Mouse (Mus musculus) hindbrain, embryonic 14.5 days (tissue): ENCODE results near the gene Ak4. TPM values are rescaled to one million over a fixed set of nuclear protein-coding genes. Genes with fewer than 3 reads are reported as not detected.
"Not testable (repeated sequence)": the region's sequence is repeated elsewhere in the genome, so short reads cannot be mapped to it uniquely, and the experiment has no call there.

Source experiments
- ATAC-seq: fragments of 200-750 bp; cut with Nextera tagmentation; 2 replicates; pipeline ENCODE4 v1.8.0; 2017; ENCODE audit warnings: moderate number of reproducible peaks, mild to moderate bottlenecking, moderate TSS enrichment, moderate library complexity; ENCODE audit not compliant: low FRiP score
- DNase-seq: peaks from one replicate; pipeline ENCODE4 v3.0.0-alpha.2; 2015; ENCODE audit warnings: low spot score
- H3K27ac ChIP-seq: fragments of 300-500 bp; sonication (generic); 2 replicates; pipeline ENCODE4 v1.5.1; 2014; ENCODE audit warnings: mild to moderate bottlenecking, moderate library complexity
- H3K27me3 ChIP-seq: fragments of 300-500 bp; sonication (generic); 2 replicates; pipeline ENCODE4 v1.6.1; 2014; ENCODE audit warnings: mild to moderate bottlenecking, low read length, mixed read lengths; ENCODE audit not compliant: control insufficient read depth, insufficient read depth
- H3K36me3 ChIP-seq: fragments of 300-500 bp; sonication (generic); replicated peaks from 2 replicates; pipeline ENCODE4 v1.6.1; 2014; ENCODE audit not compliant: control insufficient read depth, insufficient read depth
- H3K4me1 ChIP-seq: fragments of 300-500 bp; sonication (generic); replicated peaks from 2 replicates; pipeline ENCODE4 v1.6.1; 2014; ENCODE audit warnings: antibody characterized with exemption, low read length, mixed read lengths; ENCODE audit not compliant: control insufficient read depth, insufficient read depth
- H3K4me2 ChIP-seq: fragments of 300-500 bp; sonication (generic); replicated peaks from 2 replicates; pipeline ENCODE4 v1.6.1; 2014; ENCODE audit warnings: mild to moderate bottlenecking, moderate library complexity
- H3K4me3 ChIP-seq: fragments of 300-500 bp; sonication (generic); replicated peaks from 2 replicates; pipeline ENCODE4 v1.5.1; 2014; ENCODE audit warnings: mild to moderate bottlenecking, low read length
- H3K9ac ChIP-seq: fragments of 300-500 bp; sonication (generic); 2 replicates; pipeline ENCODE4 v1.6.1; 2014
- H3K9me3 ChIP-seq: fragments of 300-500 bp; sonication (generic); 2 replicates; pipeline ENCODE4 v1.6.1; 2016; ENCODE audit warnings: low read length; ENCODE audit not compliant: control insufficient read depth
- WGBS: fragments of 180-500 bp; shearing (Covaris S2); extraction: QIAGEN DNeasy Blood & Tissue Kit; methylation state at CpG from one replicate; pipeline ENCODE4 v1.1.7; 2014; 5-methylcytosine and 5-hydroxymethylcytosine counted together
- polyA plus RNA-seq: library from polyadenylated mRNA; unstranded; fragments of >200 nt; fragmentation: Nextera tagmentation; extraction: Ambion mirVana; gene quantifications from 2 replicates; pipeline ENCODE4 v1.2.1, GENCODE M21; 2014

Ak4 gene
- polyA plus RNA-seq, 1 experiment from 2014 or later: 3.2 TPM

- Histone ChIP-seq H3K4me3 (no peak overlapping the region), H3K27ac (no peak overlapping the region), H3K9ac (no peak overlapping the region), H3K4me1 (no peaks in the 10 kb centered on the region), H3K9me3 (no peaks in the 10 kb centered on the region), H3K36me3 (no peaks in the 10 kb centered on the region), H3K27me3 (no peaks in the 10 kb centered on the region), H3K4me2 (no peak overlapping the region)
- DNase-seq: no peak
- 93% methylated on average over 2 of the region's 2 CpGs for WGBS
- no peak for ATAC-seq
Measured at GRCm38 (mm10) chr4:101429073-101429472, 10.0 kb downstream of the Ak4 start.

DNA sequence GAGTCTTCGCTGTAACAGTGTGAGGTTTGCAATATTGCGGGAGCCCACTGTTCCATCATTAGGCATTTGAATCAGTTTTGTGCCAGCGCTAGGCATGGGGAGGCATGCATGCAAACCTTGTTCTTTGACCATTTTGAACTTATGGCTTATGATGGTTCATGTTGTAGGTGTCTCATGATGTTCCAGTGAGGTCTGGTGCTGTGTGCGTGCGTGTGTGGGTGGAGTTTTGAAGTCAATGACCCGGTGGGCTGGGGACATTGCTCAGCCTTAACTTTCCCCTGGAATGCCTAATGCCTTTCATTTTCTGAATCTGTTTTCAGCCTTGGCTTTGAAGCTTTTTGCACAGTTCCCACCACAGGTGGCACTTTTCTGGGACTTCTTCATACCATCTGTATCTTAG is 10.9 kb downstream of the Ak4 start:
- 96% methylated on average over 6 of the region's 6 CpGs for WGBS
- ATAC-seq (no peak), DNase-seq (no peak)
- no peak overlapping the region for H3K4me3 ChIP-seq
- H3K9ac ChIP-seq: no peak overlapping the region
- no peaks in the 10 kb centered on the region for H3K9me3 ChIP-seq
- no peaks in the 10 kb centered on the region for H3K27me3 ChIP-seq
- H3K27ac ChIP-seq: no peak overlapping the region
- no peaks in the 10 kb centered on the region for H3K36me3 ChIP-seq
- no peaks in the 10 kb centered on the region for H3K4me1 ChIP-seq
- no peak overlapping the region for H3K4me2 ChIP-seq

DNA sequence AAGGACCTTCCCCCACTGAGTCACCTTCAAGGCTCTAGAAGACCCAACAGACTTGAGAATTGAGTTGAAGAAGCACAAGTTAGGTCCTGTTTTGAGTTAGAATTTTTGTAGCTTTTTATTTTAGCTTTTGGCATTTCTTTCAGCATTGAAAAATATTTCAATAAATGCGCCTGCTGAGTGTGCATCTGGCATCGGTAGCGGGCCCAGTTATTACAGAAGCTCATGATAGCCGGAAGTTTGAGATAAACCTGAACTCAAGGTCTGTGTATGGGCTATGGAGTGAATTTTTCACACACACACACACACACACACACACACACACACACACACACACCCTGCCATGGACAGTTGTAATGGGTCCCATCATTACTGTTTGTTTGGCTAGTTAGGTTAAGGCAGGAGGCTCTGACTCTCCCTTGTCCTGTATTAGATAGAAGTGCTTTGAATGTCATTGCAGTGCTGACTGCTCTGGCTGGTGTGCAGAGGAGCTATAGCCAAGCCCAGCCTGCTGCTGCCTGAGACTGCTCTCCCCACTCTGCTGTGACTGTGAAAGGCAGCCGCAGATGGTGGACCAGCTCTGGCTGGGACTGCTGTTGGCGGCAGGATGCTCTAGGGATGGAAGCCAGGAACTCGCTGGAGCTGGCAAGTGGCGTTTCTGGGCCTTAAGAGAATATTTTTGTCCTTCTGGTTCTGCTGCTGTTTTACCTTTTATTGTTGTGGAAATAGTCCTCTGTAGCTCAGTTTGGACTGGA is 17.9 kb downstream of the Ak4 start:
- Histone ChIP-seq H3K4me2 (no peak overlapping the region), H3K4me3 (no peak overlapping the region), H3K4me1 (no peaks in the 10 kb centered on the region), H3K9me3 (no peaks in the 10 kb centered on the region), H3K9ac (no peak overlapping the region), H3K27ac (peak overlapping the region; percentile 43; the same call in 1 of the 2 replicates), H3K27me3 (no peaks in the 10 kb centered on the region), H3K36me3 (no peaks in the 10 kb centered on the region)
- ATAC-seq (peak; percentile 61; the same call in 1 of the 2 replicates), DNase-seq (peak; percentile 60)
- 74% methylated on average over 8 of the region's 8 CpGs for WGBS

- 75% methylated on average over 8 of the region's 8 CpGs for WGBS
- Histone ChIP-seq H3K27me3 (no peaks in the 10 kb centered on the region), H3K36me3 (no peaks in the 10 kb centered on the region), H3K27ac (no peak overlapping the region), H3K4me1 (no peaks in the 10 kb centered on the region), H3K4me3 (no peak overlapping the region), H3K9ac (no peak overlapping the region), H3K4me2 (no peak overlapping the region), H3K9me3 (no peaks in the 10 kb centered on the region)
- no peak for DNase-seq
- no peak for ATAC-seq
Measured at GRCm38 (mm10) chr4:101438271-101438670, 19.2 kb downstream of the Ak4 start.

DNA sequence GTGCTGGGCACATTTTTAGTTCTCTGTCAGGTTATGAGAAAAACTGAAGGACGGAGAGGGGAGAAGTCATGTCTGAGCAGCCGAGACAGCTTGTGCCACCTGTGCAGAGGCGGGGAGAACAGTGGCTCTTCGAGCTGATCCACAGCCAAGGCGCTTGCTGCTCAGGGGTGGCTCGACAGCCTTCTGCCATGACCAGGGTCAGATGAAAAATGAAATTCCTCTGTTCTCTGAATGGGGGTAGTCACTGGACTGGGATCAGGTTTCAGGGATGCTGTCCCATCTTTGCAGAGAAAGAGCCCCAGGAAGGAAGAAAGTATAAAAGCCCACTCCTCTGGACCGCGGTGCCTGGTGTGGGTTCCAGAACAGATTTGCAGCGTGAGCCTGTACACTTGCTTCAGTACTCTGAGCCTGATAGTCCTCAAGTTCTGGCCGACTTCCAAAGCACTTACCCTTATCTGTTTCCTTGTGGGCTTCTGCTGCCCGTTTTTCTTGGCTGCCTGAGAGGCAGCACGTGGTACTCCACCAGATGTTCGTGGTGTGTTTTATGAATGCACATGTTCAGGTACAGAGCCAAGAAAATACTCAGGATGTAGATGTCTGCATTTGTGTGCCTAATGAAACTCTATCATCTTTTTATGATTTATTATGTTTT is 20.8 kb downstream of the Ak4 start:
- WGBS: 63% methylated on average over 13 of the region's 13 CpGs
- Histone ChIP-seq H3K9ac (no peak overlapping the region), H3K4me3 (no peak overlapping the region), H3K9me3 (no peaks in the 10 kb centered on the region), H3K27me3 (no peaks in the 10 kb centered on the region), H3K27ac (no peak overlapping the region), H3K36me3 (no peaks in the 10 kb centered on the region), H3K4me1 (no peaks in the 10 kb centered on the region), H3K4me2 (no peak overlapping the region)
- ATAC-seq: peak; percentile 71
- peak; percentile 55 for DNase-seq

DNA sequence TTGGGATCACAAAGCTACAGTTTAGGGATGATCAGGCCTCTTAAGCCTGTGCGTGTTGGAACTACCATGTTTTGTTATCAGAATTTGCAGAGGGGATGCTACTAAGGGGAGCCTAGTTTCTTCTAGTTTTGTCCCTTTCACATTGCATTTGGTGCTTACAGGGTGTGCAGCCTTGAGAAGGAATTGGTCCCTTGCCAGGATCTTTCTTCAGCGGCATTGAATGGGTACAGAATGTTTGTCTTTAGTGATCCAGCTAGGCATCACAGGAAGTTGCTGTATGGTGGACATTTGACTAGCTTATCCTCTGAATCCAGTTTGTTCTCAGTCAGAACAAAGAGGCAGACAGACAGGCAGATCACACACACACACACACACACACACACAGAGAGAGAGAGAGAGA is 23.7 kb downstream of the Ak4 start:
- no peaks in the 10 kb centered on the region for H3K4me1 ChIP-seq
- no peaks in the 10 kb centered on the region for H3K27me3 ChIP-seq
- no peak overlapping the region for H3K9ac ChIP-seq
- DNase-seq (no peak), ATAC-seq (no peak)
- H3K4me3 ChIP-seq: no peak overlapping the region
- WGBS: 54% methylated on average over 2 of the region's 2 CpGs
- no peak overlapping the region for H3K27ac ChIP-seq
- no peak overlapping the region for H3K4me2 ChIP-seq
- H3K36me3 ChIP-seq: no peaks in the 10 kb centered on the region
- H3K9me3 ChIP-seq: no peaks in the 10 kb centered on the region

DNA sequence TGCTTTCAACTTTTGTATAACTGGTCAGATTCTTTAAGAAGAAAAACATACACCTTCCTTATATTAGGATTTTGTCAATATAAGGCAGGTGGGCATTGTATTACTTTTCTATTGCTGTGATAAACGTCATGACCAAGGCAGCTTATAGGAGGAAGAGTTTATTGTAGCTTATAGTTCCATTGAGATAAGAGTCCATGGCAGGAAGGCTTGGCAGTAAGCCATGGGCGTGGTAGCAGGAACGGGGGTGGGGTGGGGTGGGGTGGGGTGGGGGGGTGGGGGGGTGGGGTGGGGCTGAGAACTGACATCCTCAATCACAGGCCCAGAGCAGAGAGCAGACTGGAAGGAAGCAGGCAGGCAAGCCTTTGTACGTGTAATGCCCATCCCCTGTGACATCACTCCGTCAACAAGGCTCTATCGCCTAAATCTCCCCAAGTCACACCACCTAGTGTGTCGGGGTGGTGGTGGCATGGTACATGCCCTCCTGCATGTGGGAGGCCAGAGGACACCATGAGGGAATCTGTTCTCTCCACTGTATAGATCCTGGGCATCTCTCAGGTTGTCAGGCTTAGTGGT is 24.4 kb downstream of the Ak4 start:
- no peak overlapping the region for H3K9ac ChIP-seq
- no peak overlapping the region for H3K27ac ChIP-seq
- H3K36me3 ChIP-seq: no peaks in the 10 kb centered on the region
- H3K4me2 ChIP-seq: no peak overlapping the region
- no peak for DNase-seq
- ATAC-seq: no peak
- H3K9me3 ChIP-seq: no peaks in the 10 kb centered on the region
- H3K27me3 ChIP-seq: no peaks in the 10 kb centered on the region
- H3K4me3 ChIP-seq: no peak overlapping the region
- H3K4me1 ChIP-seq: no peaks in the 10 kb centered on the region
- 91% methylated on average over 7 of the region's 7 CpGs for WGBS

DNA sequence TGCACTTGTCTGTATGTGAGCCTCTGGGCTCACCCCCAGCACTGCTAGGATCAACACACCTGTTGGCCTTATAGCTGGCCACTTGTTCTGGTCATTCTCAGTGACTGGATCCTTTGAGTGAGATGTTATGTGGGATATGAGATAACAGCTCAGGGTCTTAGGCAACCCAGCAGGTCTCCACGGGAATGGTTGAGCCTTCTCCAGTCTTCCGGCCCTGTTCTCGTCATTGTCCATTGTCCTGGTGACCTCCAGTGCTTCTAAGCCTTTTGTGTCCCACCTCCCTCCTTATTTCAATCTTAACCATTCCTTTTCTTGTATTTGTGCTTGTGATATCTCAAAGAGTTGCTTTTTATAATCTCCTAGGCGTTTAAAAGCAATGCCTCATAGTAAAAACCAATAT is 26.6 kb downstream of the Ak4 start:
- Histone ChIP-seq H3K27ac (no peak overlapping the region), H3K4me3 (no peak overlapping the region), H3K36me3 (no peaks in the 10 kb centered on the region), H3K4me2 (no peak overlapping the region), H3K4me1 (no peaks in the 10 kb centered on the region), H3K9ac (no peak overlapping the region), H3K27me3 (no peaks in the 10 kb centered on the region), H3K9me3 (no peaks in the 10 kb centered on the region)
- DNase-seq: no peak
- ATAC-seq: no peak
- WGBS: 85% methylated on average over 4 of the region's 4 CpGs

- not testable (repeated sequence) for H3K27ac ChIP-seq, H3K4me3 ChIP-seq, H3K36me3 ChIP-seq, DNase-seq, H3K4me2 ChIP-seq, ATAC-seq, H3K9me3 ChIP-seq, H3K9ac ChIP-seq, H3K4me1 ChIP-seq, H3K27me3 ChIP-seq
- WGBS: 96% methylated on average over 9 of the region's 9 CpGs
Measured at GRCm38 (mm10) chr4:101446606-101447005, 27.5 kb downstream of the Ak4 start.
